Mouse (Mus musculus): ENCODE data around the gene Dhrs9. TPM values are rescaled to one million over a fixed set of nuclear protein-coding genes. Genes with fewer than 3 reads are reported as not detected.
"Not testable (repeated sequence)": the region's sequence is repeated elsewhere in the genome, so short reads cannot be mapped to it uniquely, and the experiment has no call there.

Gene Dhrs9
- total RNA-seq (2021): under 1 TPM in 1 of 2 experiments, not detected in 1; 0.09 TPM

- peak in 1 of 2 experiments; percentile 43 for DNase-seq (ENCODE audit: low spot score in 2 of 2)
- intact Hi-C loops (cut with DNase I): no loop called here
These were observed at the start of gene Dhrs9 for GRCm38 (mm10) chr2:69380281-69380680. Gene Dhrs9, plus strand, starts transcription at chr2:69380445.

- DNase-seq (ENCODE audit: low spot score in 2 of 2); intact Hi-C loops (cut with DNase I): not testable (repeated sequence)
These were observed 48.7 kb upstream of the Dhrs9 start for GRCm38 (mm10) chr2:69331523-69331922.

- intact Hi-C loops (cut with DNase I): no loop called here
- DNase-seq (ENCODE audit: low spot score in 2 of 2): no peak
These were observed 38.7 kb upstream of the Dhrs9 start for GRCm38 (mm10) chr2:69341506-69341905.

GRCm38 (mm10) chr2:69342496-69343221 lies 37.6 kb upstream of the Dhrs9 start, which contains the start of gene Abcb11:
Gene Abcb11, minus strand, starts transcription at chr2:69342616.
- DNase-seq (ENCODE audit: low spot score in 2 of 2): no peak
- intact Hi-C loops (cut with DNase I): no loop called here

- intact Hi-C loops (cut with DNase I); DNase-seq (ENCODE audit: low spot score in 2 of 2): not testable (repeated sequence)
These were observed 24.8 kb upstream of the Dhrs9 start for GRCm38 (mm10) chr2:69355402-69355801.

- intact Hi-C loops (cut with DNase I): no loop called here
- no peak for DNase-seq (ENCODE audit: low spot score in 2 of 2)
These were observed 15.4 kb upstream of the Dhrs9 start for GRCm38 (mm10) chr2:69364831-69365230.

GRCm38 (mm10) chr2:69365275-69365674 lies 15.0 kb upstream of the Dhrs9 start:
- no peak for DNase-seq (ENCODE audit: low spot score in 2 of 2)
- intact Hi-C loops (cut with DNase I): no loop called here

GRCm38 (mm10) chr2:69376780-69377179 lies 3.5 kb upstream of the Dhrs9 start:
- DNase-seq (ENCODE audit: low spot score in 2 of 2): no peak
- intact Hi-C loops (cut with DNase I): no loop called here

- DNase-seq (ENCODE audit: low spot score in 2 of 2): peak in 1 of 2 experiments; percentile 12
- intact Hi-C loops (cut with DNase I): no loop called here
These were observed 444 bp upstream of the Dhrs9 start for GRCm38 (mm10) chr2:69379801-69380200.

GRCm38 (mm10) chr2:69381740-69382139 lies 1.5 kb downstream of the Dhrs9 start:
- DNase-seq (ENCODE audit: low spot score in 2 of 2): no peak
- intact Hi-C loops (cut with DNase I): no loop called here

- intact Hi-C loops (cut with DNase I): no loop called here
- DNase-seq (ENCODE audit: low spot score in 2 of 2): no peak
These were observed 2.6 kb downstream of the Dhrs9 start for GRCm38 (mm10) chr2:69382838-69383237.

- intact Hi-C loops (cut with DNase I): no loop called here
- no peak for DNase-seq (ENCODE audit: low spot score in 2 of 2)
These were observed 6.0 kb downstream of the Dhrs9 start for GRCm38 (mm10) chr2:69386118-69386871.

GRCm38 (mm10) chr2:69393947-69394346 lies 13.7 kb downstream of the Dhrs9 start:
- intact Hi-C loops (cut with DNase I): no loop called here
- DNase-seq (ENCODE audit: low spot score in 2 of 2): no peak

- no peak for DNase-seq (ENCODE audit: low spot score in 2 of 2)
- intact Hi-C loops (cut with DNase I): no loop called here
These were observed 15.5 kb downstream of the Dhrs9 start for GRCm38 (mm10) chr2:69395597-69396248.

GRCm38 (mm10) chr2:69396760-69397435 lies 16.7 kb downstream of the Dhrs9 start:
- DNase-seq (ENCODE audit: low spot score in 2 of 2): no peak
- intact Hi-C loops (cut with DNase I): no loop called here

GRCm38 (mm10) chr2:69400866-69401604 lies 20.8 kb downstream of the Dhrs9 start:
- intact Hi-C loops (cut with DNase I): no loop called here
- peak in 1 of 2 experiments; percentile 41 for DNase-seq (ENCODE audit: low spot score in 2 of 2)

- no peak for DNase-seq (ENCODE audit: low spot score in 2 of 2)
- intact Hi-C loops (cut with DNase I): no loop called here
These were observed 21.6 kb downstream of the Dhrs9 start for GRCm38 (mm10) chr2:69401891-69402290.

GRCm38 (mm10) chr2:69402309-69402708 lies 22.1 kb downstream of the Dhrs9 start:
- peak in 1 of 2 experiments; percentile 34 for DNase-seq (ENCODE audit: low spot score in 2 of 2)
- intact Hi-C loops (cut with DNase I): no loop called here

- intact Hi-C loops (cut with DNase I): no loop called here
- DNase-seq (ENCODE audit: low spot score in 2 of 2): no peak
These were observed 25.4 kb downstream of the Dhrs9 start for GRCm38 (mm10) chr2:69405692-69406091.
